Mouse (Mus musculus): ENCODE data around the gene Tdrkh.

The Tdrkh gene

GRCm38 (mm10) chr3:94413031-94413679 lies at the start of gene Tdrkh:
Gene Tdrkh (plus strand): TSS chr3:94413273.
- DNase-seq (ENCODE audit: low read depth, low spot score): peak; percentile 97

GRCm38 (mm10) chr3:94363291-94364153 lies 49.6 kb upstream of the Tdrkh start:
- no peak for DNase-seq (ENCODE audit: low read depth, low spot score)

- no peak for DNase-seq (ENCODE audit: low read depth, low spot score)
These were observed 48.9 kb upstream of the Tdrkh start for GRCm38 (mm10) chr3:94364154-94364526.

- DNase-seq (ENCODE audit: low read depth, low spot score): no peak
These were observed 46.3 kb upstream of the Tdrkh start for GRCm38 (mm10) chr3:94366761-94367160.

GRCm38 (mm10) chr3:94367511-94367910 lies 45.6 kb upstream of the Tdrkh start:
- DNase-seq (ENCODE audit: low read depth, low spot score): no peak

GRCm38 (mm10) chr3:94368631-94369030 lies 44.4 kb upstream of the Tdrkh start:
- no peak for DNase-seq (ENCODE audit: low read depth, low spot score)

- DNase-seq (ENCODE audit: low read depth, low spot score): no peak
These were observed 43.4 kb upstream of the Tdrkh start for GRCm38 (mm10) chr3:94369709-94370108.

- DNase-seq (ENCODE audit: low read depth, low spot score): no peak
These were observed 41.4 kb upstream of the Tdrkh start for GRCm38 (mm10) chr3:94371637-94372036.

- no peak for DNase-seq (ENCODE audit: low read depth, low spot score)
These were observed 41.0 kb upstream of the Tdrkh start for GRCm38 (mm10) chr3:94372038-94372437.

GRCm38 (mm10) chr3:94372641-94373040 lies 40.4 kb upstream of the Tdrkh start, which contains the start of gene Rorc:
Gene Rorc (plus strand): TSS chr3:94372794.
- no peak for DNase-seq (ENCODE audit: low read depth, low spot score)

- DNase-seq (ENCODE audit: low read depth, low spot score): no peak
These were observed 40.0 kb upstream of the Tdrkh start for GRCm38 (mm10) chr3:94373090-94373489.

GRCm38 (mm10) chr3:94373597-94374011 lies 39.5 kb upstream of the Tdrkh start:
- DNase-seq (ENCODE audit: low read depth, low spot score): no peak

GRCm38 (mm10) chr3:94374636-94375035 lies 38.4 kb upstream of the Tdrkh start:
- no peak for DNase-seq (ENCODE audit: low read depth, low spot score)

- DNase-seq (ENCODE audit: low read depth, low spot score): no peak
These were observed 37.9 kb upstream of the Tdrkh start for GRCm38 (mm10) chr3:94375146-94375545.

- no peak for DNase-seq (ENCODE audit: low read depth, low spot score)
These were observed 37.2 kb upstream of the Tdrkh start for GRCm38 (mm10) chr3:94375861-94376260.

GRCm38 (mm10) chr3:94377028-94377923 lies 35.8 kb upstream of the Tdrkh start:
- no peak for DNase-seq (ENCODE audit: low read depth, low spot score)

GRCm38 (mm10) chr3:94379831-94380510 lies 33.1 kb upstream of the Tdrkh start:
- DNase-seq (ENCODE audit: low read depth, low spot score): no peak

GRCm38 (mm10) chr3:94382308-94382707 lies 30.8 kb upstream of the Tdrkh start:
- no peak for DNase-seq (ENCODE audit: low read depth, low spot score)

GRCm38 (mm10) chr3:94383476-94383875 lies 29.6 kb upstream of the Tdrkh start:
- DNase-seq (ENCODE audit: low read depth, low spot score): no peak

GRCm38 (mm10) chr3:94386671-94387070 lies 26.4 kb upstream of the Tdrkh start:
- no peak for DNase-seq (ENCODE audit: low read depth, low spot score)

- DNase-seq (ENCODE audit: low read depth, low spot score): no peak
These were observed 25.7 kb upstream of the Tdrkh start for GRCm38 (mm10) chr3:94387391-94387790.

All from brain, embryonic 18.5 days (tissue).